Mouse (Mus musculus): ENCODE data around the gene Kcnh2.
"Not testable (repeated sequence)": the region's sequence is repeated elsewhere in the genome, so short reads cannot be mapped to it uniquely, and the experiment has no call there.

Kcnh2 gene

DNA sequence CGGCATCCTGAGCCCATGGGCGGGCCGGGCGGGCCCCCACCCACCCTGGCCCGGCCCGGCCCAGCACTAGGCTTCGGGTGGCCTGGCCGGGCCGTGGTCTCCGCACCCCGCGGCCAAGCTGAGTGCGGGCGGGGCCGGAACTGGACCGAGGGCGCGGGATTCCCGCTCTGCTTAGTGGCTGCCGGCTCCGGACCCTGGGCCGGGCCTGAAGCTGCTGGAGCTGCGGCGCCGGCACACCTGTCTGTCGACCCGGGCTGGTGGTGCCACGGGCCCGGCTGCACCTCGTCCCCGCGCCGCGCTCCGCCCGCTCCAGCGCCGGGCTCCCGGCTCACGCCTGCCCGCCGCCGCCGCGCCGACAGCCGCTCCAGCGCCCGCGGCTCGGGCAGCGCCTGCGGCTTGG, at the start of gene Kcnh2:
Gene Kcnh2, minus strand, starts transcription at position 327 of the 400 bp plus-strand sequence.
- no peak for DNase-seq

GRCm38 (mm10) chr5:24400362-24400761, 49.0 kb upstream of the Kcnh2 start:
- DNase-seq = no peak

GRCm38 (mm10) chr5:24399686-24400085, 48.3 kb upstream of the Kcnh2 start:
- no peak for DNase-seq

DNA sequence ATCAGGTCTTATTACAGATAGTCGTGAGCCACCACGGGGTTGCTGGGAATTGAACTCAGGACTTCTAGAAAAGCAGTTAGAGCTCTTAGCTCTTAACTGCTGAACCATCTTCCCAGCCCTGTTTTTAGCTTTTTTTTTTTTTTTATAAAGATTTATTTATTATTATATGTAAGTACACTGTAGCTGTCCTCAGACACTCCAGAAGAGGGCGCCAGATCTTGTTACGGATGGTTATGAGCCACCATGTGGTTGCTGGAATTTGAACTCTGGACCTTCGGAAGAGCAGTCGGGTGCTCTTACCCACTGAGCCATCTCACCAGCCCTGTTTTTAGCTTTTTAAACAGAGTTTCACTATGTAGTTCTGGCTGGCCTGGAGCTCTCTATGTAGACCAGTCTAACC, 44.9 kb upstream of the Kcnh2 start:
- not testable (repeated sequence) for DNase-seq

DNA sequence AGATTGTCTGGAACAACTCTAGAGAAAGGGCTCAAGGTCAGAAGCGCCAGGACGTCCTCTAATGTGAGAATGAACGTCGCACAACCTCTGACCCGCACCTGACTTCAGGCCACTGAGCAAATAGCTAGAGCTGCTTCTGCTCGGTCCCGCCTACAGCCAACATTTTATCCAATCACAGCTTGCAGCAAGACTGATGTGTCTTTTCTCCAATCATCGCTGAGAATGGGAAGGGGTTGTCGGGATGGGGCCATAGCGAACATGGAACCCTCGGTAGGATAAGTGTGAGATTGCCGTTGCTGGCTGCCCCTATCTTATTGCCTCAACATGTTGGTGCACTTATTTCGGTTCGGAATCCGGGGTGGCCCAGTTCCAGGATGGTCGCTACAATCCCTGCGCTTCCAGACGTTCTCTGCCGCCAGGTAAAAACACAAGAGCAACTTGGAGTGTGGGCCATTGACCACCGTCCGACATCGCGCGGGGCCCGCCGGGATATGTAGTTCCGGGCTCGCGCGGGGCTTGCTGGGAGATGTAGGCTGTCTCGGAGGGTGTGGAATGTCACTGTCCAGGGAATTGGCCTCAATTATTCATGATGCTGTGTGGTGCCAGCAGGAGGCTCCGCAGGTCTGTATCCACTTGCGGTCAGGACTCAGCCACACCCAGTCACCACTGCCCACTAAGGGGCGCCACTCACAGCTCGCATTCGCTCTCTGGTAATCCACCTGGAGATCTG, 42.9 kb upstream of the Kcnh2 start:
- DNase-seq = peak; percentile 96 to 98

DNA sequence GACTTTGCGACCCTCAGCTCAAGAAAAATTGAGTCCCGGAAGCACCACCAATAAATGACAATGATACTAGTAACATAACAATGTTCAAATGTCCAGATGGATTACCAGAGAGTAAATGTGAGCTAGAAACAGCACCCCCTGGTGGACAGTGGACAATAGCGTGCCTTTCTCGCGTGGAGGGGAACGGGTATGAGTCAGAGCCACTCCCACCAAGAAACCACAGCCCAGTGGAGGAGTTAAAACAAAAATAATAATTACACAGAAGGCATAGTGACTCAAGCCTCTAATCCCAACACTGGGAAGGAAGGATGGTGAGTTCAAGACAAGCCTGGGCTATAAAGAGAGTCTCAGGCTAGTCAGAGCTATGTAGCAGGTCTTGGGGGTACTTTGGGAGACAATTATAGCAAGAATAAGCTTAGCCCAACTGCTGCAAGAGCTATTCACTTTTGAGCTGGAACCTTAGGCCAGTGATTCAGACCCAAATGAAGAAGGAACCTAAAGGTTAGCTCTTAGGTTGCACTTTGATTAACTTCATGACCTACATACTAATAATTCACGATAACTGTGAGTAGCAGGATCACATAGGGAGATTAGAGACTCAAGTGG, 42.1 kb upstream of the Kcnh2 start, which contains the start of gene Abcb8:
Gene Abcb8, plus strand, starts transcription at position 272 of the 606 bp plus-strand sequence.
- DNase-seq = peak; percentile 84 to 91

GRCm38 (mm10) chr5:24392724-24393123, 41.3 kb upstream of the Kcnh2 start:
- DNase-seq = no peak

GRCm38 (mm10) chr5:24391864-24392263, 40.5 kb upstream of the Kcnh2 start, which contains the start of gene Atg9b:
Atg9b (minus strand) TSS chr5:24392143.
- DNase-seq = no peak

- DNase-seq = no peak
Measured at GRCm38 (mm10) chr5:24389658-24390020, 38.2 kb upstream of the Kcnh2 start.

GRCm38 (mm10) chr5:24389011-24389657, 37.7 kb upstream of the Kcnh2 start:
- no peak for DNase-seq

DNA sequence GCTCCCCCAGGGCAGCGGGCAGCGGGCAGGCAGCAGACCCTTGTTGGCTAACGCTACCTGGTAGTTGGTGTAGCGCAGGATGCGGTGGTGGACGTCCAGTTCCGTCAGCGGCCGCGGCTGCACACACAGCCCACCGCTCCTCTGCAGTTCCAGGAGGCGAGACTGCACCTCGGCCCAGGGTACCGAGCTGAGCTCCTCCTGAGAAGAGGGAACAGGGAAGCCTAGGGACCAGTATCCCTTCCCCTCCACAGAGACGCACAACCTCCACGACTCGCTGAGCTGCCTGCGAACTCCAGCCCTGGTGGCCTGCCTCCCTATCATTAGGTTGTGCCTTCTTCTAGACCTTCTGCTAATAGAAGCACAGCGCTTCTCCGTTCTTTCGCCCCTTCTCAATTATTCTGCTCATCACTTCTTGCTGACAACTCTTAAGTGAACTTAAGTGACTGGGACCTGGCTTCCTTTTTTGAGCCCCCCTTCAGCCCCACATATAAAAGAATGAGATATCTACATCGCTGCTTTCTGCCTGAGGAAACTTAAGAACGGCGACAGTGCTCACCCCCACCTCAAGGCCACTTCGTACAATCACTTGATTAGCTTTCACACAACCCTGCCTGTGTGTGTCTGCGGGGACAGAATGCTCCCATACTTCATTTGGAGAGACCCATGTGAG, 37.0 kb upstream of the Kcnh2 start:
- DNase-seq = no peak

- peak; percentile 54 to 72 for DNase-seq
Measured at GRCm38 (mm10) chr5:24387264-24388241, 36.1 kb upstream of the Kcnh2 start.

GRCm38 (mm10) chr5:24385887-24386550, 34.6 kb upstream of the Kcnh2 start:
- no peak for DNase-seq

- DNase-seq = no peak
Measured at GRCm38 (mm10) chr5:24385374-24385773, 34.0 kb upstream of the Kcnh2 start.

DNA sequence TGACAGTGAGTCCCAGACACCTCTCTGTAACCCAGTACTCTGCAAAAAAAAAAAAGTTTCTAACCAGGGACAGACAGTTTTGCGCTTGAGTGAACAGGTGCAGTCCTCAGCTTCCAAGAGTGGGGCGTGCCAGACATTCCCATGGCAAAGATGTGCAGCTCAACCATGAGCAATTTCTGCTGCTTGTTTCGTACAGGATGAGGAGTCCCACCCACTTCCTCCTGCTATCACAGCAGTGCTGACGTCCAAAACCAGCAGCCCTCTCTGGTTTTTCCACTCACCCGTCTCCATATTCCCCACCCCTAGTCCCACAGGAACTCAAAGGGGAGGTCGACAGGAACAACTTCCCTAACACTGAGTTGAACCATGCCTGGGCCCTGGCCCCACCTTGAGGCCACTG, 33.0 kb upstream of the Kcnh2 start:
- peak; percentile 43 to 46 for DNase-seq

DNA sequence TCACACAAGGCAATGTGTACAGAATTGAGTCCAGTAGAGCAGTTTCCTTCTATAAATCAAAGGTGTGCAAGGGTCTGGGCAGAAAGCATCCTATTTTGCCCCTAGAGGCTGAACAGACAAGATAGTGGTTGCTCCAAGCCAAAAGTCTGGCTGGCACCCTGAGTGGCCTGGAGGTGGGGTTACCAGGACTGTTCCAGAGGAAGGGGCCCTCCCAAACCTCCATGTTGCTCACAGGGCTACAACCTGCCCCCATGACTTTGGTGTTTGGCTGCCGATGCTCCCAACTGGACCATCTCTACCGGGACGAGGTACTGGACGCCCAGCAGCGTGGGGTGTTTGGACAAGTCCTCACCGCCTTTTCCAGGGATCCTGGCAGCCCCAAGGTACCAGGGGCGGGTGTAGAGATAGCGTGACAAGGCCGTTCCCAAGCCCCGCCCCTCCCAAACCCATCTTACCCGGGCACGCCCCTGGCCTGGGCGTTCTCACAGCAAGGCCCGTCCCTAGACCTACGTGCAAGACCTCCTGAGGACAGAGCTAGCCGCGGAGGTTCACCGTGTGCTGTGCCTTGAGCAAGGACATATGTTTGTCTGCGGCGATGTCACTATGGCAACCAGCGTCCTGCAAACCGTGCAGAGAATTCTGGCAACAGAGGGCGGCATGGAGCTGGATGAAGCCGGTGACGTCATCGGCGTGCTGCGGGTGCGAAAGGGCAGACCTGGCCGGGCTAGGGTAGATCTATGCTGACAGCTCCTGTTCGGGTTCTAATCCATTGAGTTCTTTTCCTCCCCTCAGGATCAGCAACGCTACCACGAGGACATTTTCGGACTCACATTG, 31.8 kb upstream of the Kcnh2 start:
- peak; percentile 91 to 95 for DNase-seq

DNA sequence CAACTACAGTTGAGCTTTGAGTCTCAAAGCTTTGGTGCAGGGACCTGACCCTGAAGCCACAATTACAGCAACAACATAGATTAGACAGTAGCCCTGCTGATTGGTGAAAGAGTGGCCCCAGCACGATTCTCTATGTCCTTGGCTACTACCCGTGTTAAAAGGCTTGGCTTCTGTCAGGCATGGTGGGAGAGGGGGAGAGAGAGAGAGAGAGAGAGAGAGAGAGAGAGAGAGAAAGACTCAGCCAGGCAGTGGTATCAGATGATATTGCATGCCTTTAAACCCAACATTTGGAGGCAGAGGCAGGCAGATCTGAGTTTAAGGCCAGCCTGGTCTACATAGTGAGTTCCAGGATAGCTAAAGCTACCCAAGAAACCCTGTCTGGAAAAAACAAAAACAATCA, 30.6 kb upstream of the Kcnh2 start:
- no peak for DNase-seq

DNA sequence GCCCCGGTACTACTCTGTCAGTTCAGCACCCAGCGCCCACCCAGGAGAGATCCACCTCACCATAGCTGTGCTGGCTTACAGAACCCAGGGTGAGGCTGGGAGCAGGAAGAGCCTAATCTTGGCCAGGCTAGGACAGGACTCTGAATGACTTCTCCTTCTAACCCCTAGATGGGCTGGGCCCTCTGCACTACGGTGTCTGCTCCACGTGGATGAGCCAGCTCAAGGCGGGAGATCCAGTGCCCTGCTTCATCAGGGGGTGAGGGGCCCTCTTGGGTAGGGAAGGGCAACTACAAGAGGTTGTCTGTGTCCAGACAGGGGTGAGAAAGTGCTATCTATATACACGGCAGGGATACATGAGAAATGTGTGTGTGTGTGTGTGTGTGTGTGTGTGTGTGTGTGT, 30.1 kb upstream of the Kcnh2 start:
- DNase-seq = no peak

DNA sequence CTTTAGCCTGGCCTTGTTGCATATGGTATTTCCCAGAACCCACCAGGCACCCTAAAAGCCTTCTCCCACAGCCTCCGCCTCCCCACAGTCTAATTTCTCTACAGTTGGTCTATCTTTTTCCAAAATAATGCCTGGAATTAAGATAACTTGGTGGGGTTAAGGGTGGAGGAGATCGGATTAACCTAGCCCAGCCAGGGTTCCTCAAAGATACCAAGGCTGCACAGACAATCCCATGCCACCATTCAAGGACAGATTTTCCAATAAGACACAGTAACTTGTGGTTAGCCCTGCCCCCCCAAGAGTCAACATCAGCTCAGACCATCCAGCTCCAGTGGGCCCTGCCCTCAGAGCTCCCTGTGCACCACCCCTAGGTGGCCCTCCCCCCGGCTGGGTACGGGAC, 29.1 kb upstream of the Kcnh2 start:
- no peak for DNase-seq

DNA sequence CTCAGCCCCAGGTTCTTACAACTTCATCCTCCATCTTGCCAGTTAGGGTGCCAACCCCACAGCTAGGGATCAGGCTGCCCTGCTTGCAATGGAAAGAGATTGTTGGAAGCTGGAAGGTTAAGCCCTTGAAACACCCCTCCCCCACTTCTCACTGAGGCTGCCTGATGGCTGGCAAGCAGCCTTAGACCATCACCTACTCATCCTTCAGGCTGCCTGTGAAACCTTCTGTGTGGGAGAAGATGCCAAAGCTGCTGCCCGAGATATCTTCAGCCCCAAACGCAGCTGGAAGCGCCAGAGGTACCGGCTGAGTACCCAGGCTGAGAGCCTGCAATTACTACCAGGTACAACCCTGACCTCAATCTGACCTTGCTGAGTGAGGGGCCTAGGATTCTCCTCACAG, 28.1 kb upstream of the Kcnh2 start:
- DNase-seq = no peak

DNA sequence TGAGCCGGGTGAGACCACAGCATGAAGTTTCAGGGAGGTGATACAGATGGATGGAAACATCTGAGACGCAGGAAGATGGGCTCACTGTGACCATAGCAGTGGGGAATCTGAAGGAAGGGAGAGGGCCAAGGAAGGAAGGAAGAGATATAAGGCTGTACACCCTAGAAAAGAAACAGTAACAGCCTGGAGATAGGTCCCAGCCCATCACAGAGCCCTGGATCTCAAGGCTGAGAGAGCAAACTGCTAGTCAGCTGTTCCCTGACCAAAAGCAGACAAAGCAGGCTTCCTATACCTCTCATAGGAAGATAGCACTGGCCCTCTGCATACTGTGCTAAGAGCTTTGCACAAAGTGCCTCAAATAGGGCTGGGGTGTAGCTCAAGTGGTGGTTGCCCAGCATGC, 27.3 kb upstream of the Kcnh2 start:
- DNase-seq = no peak

Data from lung, adult 18-20 months (tissue).